Mouse (Mus musculus) cerebellum, adult 11 months (tissue): ENCODE data around the gene 9330182L06Rik.

Experiments used
- DNase-seq: peaks from one replicate; pipeline ENCODE4 v3.0.0; 2022

Gene 9330182L06Rik

GRCm38 (mm10) chr5:9265586-9266279 is at the start of gene 9330182L06Rik:
TSS of gene 9330182L06Rik (plus strand) at chr5:9266118.
- peak; percentile 84 for DNase-seq

- DNase-seq: no peak
Observed at GRCm38 (mm10) chr5:9227456-9228008, 38.4 kb upstream of the 9330182L06Rik start.

GRCm38 (mm10) chr5:9264361-9264760 is 1.6 kb upstream of the 9330182L06Rik start:
- no peak for DNase-seq

- no peak for DNase-seq
Observed at GRCm38 (mm10) chr5:9266280-9266923, 484 bp downstream of the 9330182L06Rik start.

GRCm38 (mm10) chr5:9269666-9270065 is 3.7 kb downstream of the 9330182L06Rik start:
- DNase-seq: no peak

GRCm38 (mm10) chr5:9272976-9273375 is 7.1 kb downstream of the 9330182L06Rik start:
- DNase-seq: no peak

- no peak for DNase-seq
Observed at GRCm38 (mm10) chr5:9295777-9296549, 30.0 kb downstream of the 9330182L06Rik start.

- DNase-seq: no peak
Observed at GRCm38 (mm10) chr5:9296550-9296928, 30.6 kb downstream of the 9330182L06Rik start.

GRCm38 (mm10) chr5:9326863-9327262 is 60.9 kb downstream of the 9330182L06Rik start:
- DNase-seq: no peak

- DNase-seq: no peak
Observed at GRCm38 (mm10) chr5:9327528-9327927, 61.6 kb downstream of the 9330182L06Rik start.

- DNase-seq: no peak
Observed at GRCm38 (mm10) chr5:9338756-9339510, 73.0 kb downstream of the 9330182L06Rik start.

- DNase-seq: no peak
Observed at GRCm38 (mm10) chr5:9339511-9340173, 73.7 kb downstream of the 9330182L06Rik start.

- no peak for DNase-seq
Observed at GRCm38 (mm10) chr5:9344581-9344980, 78.7 kb downstream of the 9330182L06Rik start.

- DNase-seq: peak; percentile 31
Observed at GRCm38 (mm10) chr5:9345038-9345617, 79.2 kb downstream of the 9330182L06Rik start.

- DNase-seq: no peak
Observed at GRCm38 (mm10) chr5:9345625-9346024, 79.7 kb downstream of the 9330182L06Rik start.

GRCm38 (mm10) chr5:9346510-9346909 is 80.6 kb downstream of the 9330182L06Rik start:
- DNase-seq: no peak

GRCm38 (mm10) chr5:9352163-9352562 is 86.2 kb downstream of the 9330182L06Rik start:
- no peak for DNase-seq

- DNase-seq: no peak
Observed at GRCm38 (mm10) chr5:9352646-9353045, 86.7 kb downstream of the 9330182L06Rik start.

GRCm38 (mm10) chr5:9354257-9354656 is 88.3 kb downstream of the 9330182L06Rik start:
- DNase-seq: no peak

GRCm38 (mm10) chr5:9358076-9358475 is 92.2 kb downstream of the 9330182L06Rik start:
- DNase-seq: no peak

- DNase-seq: no peak
Observed at GRCm38 (mm10) chr5:9361982-9362661, 96.2 kb downstream of the 9330182L06Rik start.
